11 mouse cellular contexts compared by ENCODE assay signal in genomic region chr11:19601216-19601938, GRCm38 (mm10).
A peak's percentile ranks its signal among the peaks of the same experiment; 100 is the strongest.
DNase-seq lines count a peak whose midpoint lies in the region; ATAC-seq and TF ChIP-seq lines count a peak whose summit lies in the region.
"Had no signal": no experiment of that assay in that cellular context is flagged by ENCODE, and none has a peak within 500 bp of the region (broad histone marks: within the 10 kb centered on the region; RNA-seq: fewer than 3 reads in every experiment).

No protein-coding gene starts in this region.

- H3K4me1 ChIP-seq in midbrain, embryonic 15.5 days, result no peaks in the 10 kb centered on the region
- no peaks in the 10 kb centered on the region for H3K4me1 ChIP-seq in midbrain, embryonic 10.5 days

- no peak overlapping the region for H3K27ac ChIP-seq in midbrain, embryonic 15.5 days
- H3K27ac ChIP-seq in midbrain, embryonic 10.5 days (replicated peaks), result no peak overlapping the region
- H3K27ac ChIP-seq: macrophage had no signal

- no peaks in the 10 kb centered on the region for H3K9me3 ChIP-seq in midbrain, embryonic 15.5 days
- H3K9me3 ChIP-seq in midbrain, embryonic 10.5 days (replicated peaks), result no peaks in the 10 kb centered on the region

- H3K36me3 ChIP-seq in midbrain, embryonic 15.5 days (replicated peaks), result no peaks in the 10 kb centered on the region
- H3K36me3 ChIP-seq in midbrain, embryonic 10.5 days, result no peaks in the 10 kb centered on the region
- no peaks in the 10 kb centered on the region for H3K36me3 ChIP-seq in myocyte (ENCODE audit: control insufficient read depth, insufficient read depth)

- H3K4me3 ChIP-seq in midbrain, embryonic 15.5 days, result no peak overlapping the region
- no peak overlapping the region for H3K4me3 ChIP-seq in midbrain, embryonic 10.5 days
- no peak overlapping the region for H3K4me3 ChIP-seq in myocyte
- H3K4me3 ChIP-seq: erythroblast, embryonic 14.5 days had no signal

- ATAC-seq in cerebellum, adult (ENCODE audit: insufficient number of reproducible peaks, low FRiP score, low TSS enrichment), result no peak
- ATAC-seq in midbrain, embryonic 15.5 days (replicated peaks), result peak; percentile 32
- ATAC-seq in monocyte, adult 5-6 weeks (replicated peaks; ENCODE audit: insufficient number of reproducible peaks, low FRiP score, low TSS enrichment, poor library complexity, severe bottlenecking), result no peak

- H3K27me3 ChIP-seq in midbrain, embryonic 15.5 days (replicated peaks), result no peaks in the 10 kb centered on the region
- H3K27me3 ChIP-seq in midbrain, embryonic 10.5 days (ENCODE audit: low read depth, poor library complexity, severe bottlenecking), result no peaks in the 10 kb centered on the region
- no peaks in the 10 kb centered on the region for H3K27me3 ChIP-seq in myocyte (ENCODE audit: control insufficient read depth, insufficient read depth, insufficient read length)

- WGBS in midbrain, embryonic 15.5 days, result 72% methylated on average over 15 of the region's 15 CpGs
- WGBS in midbrain, embryonic 10.5 days, result 93% methylated on average over 15 of the region's 15 CpGs

- DNase-seq in cerebellum, postnatal 10 days, result peak; percentile 60 to 71
- DNase-seq in midbrain, embryonic 10.5 days (ENCODE audit: low spot score), result no peak
- peak; percentile 53 for DNase-seq in heart, adult 8-10 months (ENCODE audit: low spot score)
- no peak for DNase-seq in kidney, adult 8-10 months
- DNase-seq: kidney, adult 2 months had no signal

- H3K9ac ChIP-seq in midbrain, embryonic 15.5 days, result no peak overlapping the region

- no peak overlapping the region for H3K4me2 ChIP-seq in midbrain, embryonic 15.5 days
- H3K4me2 ChIP-seq in myocyte (ENCODE audit: low read depth), result peak overlapping the region; percentile 18

- H3K79me2 ChIP-seq in myocyte (ENCODE audit: control insufficient read depth, insufficient read depth), result no peaks in the 10 kb centered on the region

- TF ChIP-seq POLR2A in myocyte (IDR thresholded peaks at IDR 0.05; ENCODE audit: insufficient read length, low read depth), result no peak

- no peak overlapping the region for H3ac ChIP-seq in myocyte (ENCODE audit: control insufficient read depth, insufficient read length)

TF ChIP-seq in myocyte, 11 proteins besides CTCF, POLR2A, EP300 and RAD21:
- TF ChIP-seq REST (IDR thresholded peaks at IDR 0.05; ENCODE audit: insufficient read depth, insufficient read length), result no peak
- TF ChIP-seq CEBPB (IDR thresholded peaks at IDR 0.05; ENCODE audit: insufficient read depth, poor library complexity, severe bottlenecking), result no peak
- peak in 1 of 3 experiments; percentile 21 for TF ChIP-seq MYOD1 (IDR thresholded peaks at IDR 0.05; ENCODE audit: control insufficient read depth in 1 of 3, insufficient read length in 2 of 3, low read depth in 2 of 3)
- TF ChIP-seq TCF3 (IDR thresholded peaks at IDR 0.05; ENCODE audit: insufficient read length, low read depth), result no peak
- TF ChIP-seq MYOG (IDR thresholded peaks at IDR 0.05; ENCODE audit: control insufficient read depth in 1 of 3, insufficient read depth in 1 of 3, insufficient read length in 2 of 3, low read depth in 2 of 3), result peak in 1 of 3 experiments; percentile 46
- no peak for TF ChIP-seq E2F4 (IDR thresholded peaks at IDR 0.05; ENCODE audit: insufficient read depth)
- TF ChIP-seq TCF12 (IDR thresholded peaks at IDR 0.05; ENCODE audit: insufficient read depth, poor library complexity, severe bottlenecking), result no peak
- TF ChIP-seq USF1 (IDR thresholded peaks at IDR 0.05; ENCODE audit: low read depth), result no peak
- TF ChIP-seq POLR2AphosphoS2 (IDR thresholded peaks at IDR 0.05; ENCODE audit: insufficient read length, low read depth), result no peak
- TF ChIP-seq SRF (IDR thresholded peaks at IDR 0.05; ENCODE audit: control insufficient read depth, insufficient read length, low read depth), result no peak

Comparison
In these comparisons a context has a peak if more than half of its experiments do, and no peak if none do; other contexts are left out.
1. DNase-seq: peak in cerebellum, postnatal 10 days (2 of 2) and heart, adult 8-10 months (single experiment); none in midbrain, embryonic 10.5 days (single experiment) and kidney, adult 8-10 months (0 of 2).